Mouse (Mus musculus): ENCODE results near the gene Btbd35f15. TPM values are rescaled to one million over a fixed set of nuclear protein-coding genes. Genes with fewer than 3 reads are reported as not detected.
"Not testable (repeated sequence)": the region's sequence is repeated elsewhere in the genome, so short reads cannot be mapped to it uniquely, and the experiment has no call there.

Btbd35f15 gene
- polyA plus RNA-seq (2016; fragmentation: Nextera tagmentation; extraction: Ambion mirVana): not detected in 2 replicates

GRCm38 (mm10) chrX:33577214-33577613 is at the start of gene Btbd35f15:
TSS of gene Btbd35f15 (minus strand) at chrX:33577314.
- H3K9ac ChIP-seq; H3K4me3 ChIP-seq; H3K27ac ChIP-seq; H3K9me3 ChIP-seq; H3K4me1 ChIP-seq; H3K36me3 ChIP-seq; ATAC-seq (ENCODE audit: insufficient number of reproducible peaks, insufficient read depth, low FRiP score, low TSS enrichment); H3K27me3 ChIP-seq; H3K4me2 ChIP-seq (replicated peaks): not testable (repeated sequence)
- no CpG with 5 or more reads among the region's 3 CpGs for WGBS

Other genes with a start within 250 kb of the Btbd35f15 start
- gene Btbd35f13, start 79.9 kb upstream of the Btbd35f15 start, polyA plus RNA-seq (2016; fragmentation: Nextera tagmentation; extraction: Ambion mirVana): not detected in 2 replicates
- gene Btbd35f14, start 125.0 kb upstream of the Btbd35f15 start, polyA plus RNA-seq (2016; fragmentation: Nextera tagmentation; extraction: Ambion mirVana): not detected in 2 replicates

Measured in embryonic facial prominence, embryonic 12.5 days (tissue).